Mouse (Mus musculus) neural tube, embryonic 14.5 days (tissue): ENCODE measurements around the gene BC016579. TPM values are rescaled to one million over a fixed set of nuclear protein-coding genes. Genes with fewer than 3 reads are reported as not detected.

ENCODE experiments used
- ATAC-seq: fragments of 200-750 bp; cut with Nextera tagmentation; 2 replicates; pipeline ENCODE4 v1.8.0; 2017; ENCODE audit warnings: low read depth, mild to moderate bottlenecking, moderate TSS enrichment, moderate library complexity
- H3K27ac ChIP-seq: fragments of 300-500 bp; sonication (generic); 2 replicates; pipeline ENCODE4 v1.5.1; 2014; ENCODE audit warnings: low read depth, mild to moderate bottlenecking, control low read depth, low read length, moderate library complexity, mixed read lengths
- H3K27me3 ChIP-seq: fragments of 300-500 bp; sonication (generic); 2 replicates; pipeline ENCODE4 v1.6.1; 2014; ENCODE audit warnings: low read length; ENCODE audit not compliant: control insufficient read depth, insufficient read depth
- H3K36me3 ChIP-seq: fragments of 300-500 bp; sonication (generic); 2 replicates; pipeline ENCODE4 v1.6.1; 2014; ENCODE audit warnings: low read length, mixed read lengths; ENCODE audit not compliant: control insufficient read depth, insufficient read depth
- H3K4me1 ChIP-seq: fragments of 300-500 bp; sonication (generic); 2 replicates; pipeline ENCODE4 v1.6.1; 2014; ENCODE audit warnings: low read length; ENCODE audit not compliant: control insufficient read depth, insufficient read depth
- H3K4me2 ChIP-seq: fragments of 300-500 bp; sonication (generic); 2 replicates; pipeline ENCODE4 v1.6.1; 2014; ENCODE audit warnings: mild to moderate bottlenecking, low read depth, low read length, control low read depth
- H3K4me3 ChIP-seq: fragments of 300-500 bp; sonication (generic); 2 replicates; pipeline ENCODE4 v1.5.1; 2014; ENCODE audit warnings: low read depth, low read length, control low read depth, mixed read lengths
- H3K9ac ChIP-seq: fragments of 300-500 bp; sonication (generic); replicated peaks from 2 replicates; pipeline ENCODE4 v1.6.1; 2014; ENCODE audit warnings: low read depth, mild to moderate bottlenecking, control low read depth, low read length, mixed read lengths
- H3K9me3 ChIP-seq: fragments of 300-500 bp; sonication (generic); 2 replicates; pipeline ENCODE4 v1.6.1; 2016; ENCODE audit warnings: low read length; ENCODE audit not compliant: control insufficient read depth
- WGBS: fragments of 180-500 bp; shearing (Covaris S2); extraction: QIAGEN DNeasy Blood & Tissue Kit; methylation state at CpG from one replicate; pipeline ENCODE4 v1.1.7; 2014; 5-methylcytosine and 5-hydroxymethylcytosine counted together
- polyA plus RNA-seq: library from polyadenylated mRNA; unstranded; fragments of >200 nt; fragmentation: Nextera tagmentation; extraction: Ambion mirVana; gene quantifications from 2 replicates; pipeline ENCODE4 v1.2.1, GENCODE M21; 2014

BC016579 gene
- polyA plus RNA-seq, 1 experiment from 2014 or later, result 0.12 TPM

GRCm38 (mm10) chr16:45654465-45654864 is 597 bp upstream of the BC016579 start:
- Histone ChIP-seq H3K4me2 (no peak overlapping the region), H3K27ac (no peak overlapping the region), H3K9ac (no peak overlapping the region), H3K4me3 (no peak overlapping the region), H3K36me3 (no peaks in the 10 kb centered on the region), H3K4me1 (no peaks in the 10 kb centered on the region), H3K9me3 (no peaks in the 10 kb centered on the region), H3K27me3 (no peaks in the 10 kb centered on the region)
- 65% methylated on average over 9 of the region's 9 CpGs for WGBS
- no peak for ATAC-seq

- H3K27ac ChIP-seq, result no peak overlapping the region
- peak overlapping the region; percentile 11; the same call in 1 of the 2 replicates for H3K4me3 ChIP-seq
- WGBS, result 16% methylated on average over 17 of the region's 17 CpGs
- H3K36me3 ChIP-seq, result no peaks in the 10 kb centered on the region
- no peaks in the 10 kb centered on the region for H3K27me3 ChIP-seq
- H3K9ac ChIP-seq, result no peak overlapping the region
- no peaks in the 10 kb centered on the region for H3K4me1 ChIP-seq
- no peaks in the 10 kb centered on the region for H3K9me3 ChIP-seq
- no peak for ATAC-seq
- peak overlapping the region; percentile 42 for H3K4me2 ChIP-seq
Measured at GRCm38 (mm10) chr16:45653009-45653933, 597 bp downstream of the BC016579 start.

- Histone ChIP-seq H3K9me3 (no peaks in the 10 kb centered on the region), H3K4me3 (no peak overlapping the region), H3K9ac (no peak overlapping the region), H3K27ac (no peak overlapping the region), H3K4me2 (no peak overlapping the region), H3K4me1 (no peaks in the 10 kb centered on the region), H3K36me3 (no peaks in the 10 kb centered on the region), H3K27me3 (no peaks in the 10 kb centered on the region)
- no peak for ATAC-seq
- WGBS, result 77% methylated on average over 2 of the region's 2 CpGs
Measured at GRCm38 (mm10) chr16:45651497-45651896, 2.4 kb downstream of the BC016579 start.

GRCm38 (mm10) chr16:45644380-45644779 is 9.5 kb downstream of the BC016579 start:
- no peak overlapping the region for H3K4me2 ChIP-seq
- 74% methylated on average over 6 of the region's 6 CpGs for WGBS
- H3K27me3 ChIP-seq, result no peaks in the 10 kb centered on the region
- no peaks in the 10 kb centered on the region for H3K36me3 ChIP-seq
- no peaks in the 10 kb centered on the region for H3K4me1 ChIP-seq
- no peak overlapping the region for H3K9ac ChIP-seq
- H3K27ac ChIP-seq, result no peak overlapping the region
- H3K4me3 ChIP-seq, result no peak overlapping the region
- no peaks in the 10 kb centered on the region for H3K9me3 ChIP-seq
- no peak for ATAC-seq

GRCm38 (mm10) chr16:45643944-45644343 is 9.9 kb downstream of the BC016579 start:
- Histone ChIP-seq H3K9me3 (no peaks in the 10 kb centered on the region), H3K9ac (no peak overlapping the region)
- WGBS, result 93% methylated on average over 3 of the region's 3 CpGs

GRCm38 (mm10) chr16:45641301-45641700 is 12.6 kb downstream of the BC016579 start:
- Histone ChIP-seq H3K27ac (no peak overlapping the region), H3K9ac (no peak overlapping the region), H3K4me3 (no peak overlapping the region), H3K36me3 (no peaks in the 10 kb centered on the region), H3K4me1 (no peaks in the 10 kb centered on the region), H3K9me3 (no peaks in the 10 kb centered on the region), H3K27me3 (no peaks in the 10 kb centered on the region), H3K4me2 (no peak overlapping the region)
- WGBS, result 68% methylated on average over 3 of the region's 3 CpGs
- ATAC-seq, result no peak

More at GRCm38 (mm10) chr16:45643944-45644343, 9.9 kb downstream of the BC016579 start:
- Histone ChIP-seq H3K4me3 (no peak overlapping the region), H3K36me3 (no peaks in the 10 kb centered on the region), H3K4me1 (no peaks in the 10 kb centered on the region), H3K4me2 (no peak overlapping the region), H3K27ac (no peak overlapping the region), H3K27me3 (no peaks in the 10 kb centered on the region)
- no peak for ATAC-seq

GRCm38 (mm10) chr16:45640070-45640762 is 13.7 kb downstream of the BC016579 start:
- ATAC-seq, result no peak
- Histone ChIP-seq H3K4me2 (no peak overlapping the region), H3K9me3 (no peaks in the 10 kb centered on the region), H3K4me3 (no peak overlapping the region), H3K9ac (no peak overlapping the region), H3K36me3 (no peaks in the 10 kb centered on the region), H3K27ac (no peak overlapping the region), H3K27me3 (no peaks in the 10 kb centered on the region), H3K4me1 (no peaks in the 10 kb centered on the region)
- WGBS, result 86% methylated on average over 10 of the region's 10 CpGs

GRCm38 (mm10) chr16:45635826-45636225 is 18.0 kb downstream of the BC016579 start:
- WGBS, result 92% methylated on average over 2 of the region's 2 CpGs

GRCm38 (mm10) chr16:45632420-45632819 is 21.4 kb downstream of the BC016579 start:
- H3K36me3 ChIP-seq, result no peaks in the 10 kb centered on the region
- no peaks in the 10 kb centered on the region for H3K4me1 ChIP-seq
- ATAC-seq, result no peak
- H3K27ac ChIP-seq, result no peak overlapping the region
- H3K9me3 ChIP-seq, result no peaks in the 10 kb centered on the region
- no peak overlapping the region for H3K4me3 ChIP-seq
- no peaks in the 10 kb centered on the region for H3K27me3 ChIP-seq
- no peak overlapping the region for H3K4me2 ChIP-seq
- 69% methylated on average over 4 of the region's 4 CpGs for WGBS
- no peak overlapping the region for H3K9ac ChIP-seq

More at GRCm38 (mm10) chr16:45635826-45636225, 18.0 kb downstream of the BC016579 start:
- Histone ChIP-seq H3K27ac (no peak overlapping the region), H3K27me3 (no peaks in the 10 kb centered on the region), H3K4me3 (no peak overlapping the region), H3K4me1 (no peaks in the 10 kb centered on the region), H3K9me3 (no peaks in the 10 kb centered on the region), H3K36me3 (no peaks in the 10 kb centered on the region), H3K9ac (no peak overlapping the region), H3K4me2 (no peak overlapping the region)
- no peak for ATAC-seq
